Mouse (Mus musculus) heart, embryonic 10.5 days (tissue): ENCODE measurements around the gene Xab2. TPM values are rescaled to one million over a fixed set of nuclear protein-coding genes. Genes with fewer than 3 reads are reported as not detected.
"Not testable (repeated sequence)": the region's sequence is repeated elsewhere in the genome, so short reads cannot be mapped to it uniquely, and the experiment has no call there.

Experiments used
- DNase-seq: peaks from one replicate; pipeline ENCODE4 v3.0.0-alpha.2; 2017; ENCODE audit warnings: low spot score
- H3K27ac ChIP-seq: fragments of 300-500 bp; sonication (generic); 2 replicates; pipeline ENCODE4 v1.5.1; 2016; ENCODE audit warnings: mild to moderate bottlenecking
- H3K27me3 ChIP-seq: fragments of 300-500 bp; sonication (generic); 2 replicates; pipeline ENCODE4 v1.6.1; 2016; ENCODE audit warnings: mild to moderate bottlenecking; ENCODE audit not compliant: poor library complexity, insufficient read depth, severe bottlenecking
- H3K36me3 ChIP-seq: fragments of 300-500 bp; sonication (generic); 2 replicates; pipeline ENCODE4 v1.6.1; 2016; ENCODE audit warnings: mild to moderate bottlenecking, moderate library complexity
- H3K4me1 ChIP-seq: fragments of 300-500 bp; sonication (generic); 2 replicates; pipeline ENCODE4 v1.6.1; 2016; ENCODE audit warnings: mild to moderate bottlenecking
- H3K4me3 ChIP-seq: fragments of 300-500 bp; sonication (generic); 2 replicates; pipeline ENCODE4 v1.5.1; 2016; ENCODE audit warnings: mild to moderate bottlenecking, moderate library complexity
- H3K9me3 ChIP-seq: fragments of 300-500 bp; sonication (generic); 2 replicates; pipeline ENCODE4 v1.6.1; 2016; ENCODE audit warnings: mild to moderate bottlenecking, moderate library complexity
- WGBS: fragments of 180-500 bp; shearing (Covaris S2); methylation state at CpG from one replicate; pipeline ENCODE4 v1.1.7; 2016; 5-methylcytosine and 5-hydroxymethylcytosine counted together
- polyA plus RNA-seq: library from polyadenylated mRNA; unstranded; fragments of >200 nt; fragmentation: Nextera tagmentation; extraction: Ambion mirVana; gene quantifications from 2 replicates; pipeline ENCODE4 v1.2.1, GENCODE M21; 2016

The Xab2 gene
- polyA plus RNA-seq, 1 experiment from 2014 or later = 52.8 TPM

- 0 out of 2 replicates have a peak, but pooled peaks cover 2% of the 10 kb centered on the region for H3K4me1 ChIP-seq
- H3K36me3 ChIP-seq = peaks cover 16% of the 10 kb centered on the region
These were observed 17.7 kb downstream of the Xab2 start for GRCm38 (mm10) chr8:3603439-3603838.

DNA sequence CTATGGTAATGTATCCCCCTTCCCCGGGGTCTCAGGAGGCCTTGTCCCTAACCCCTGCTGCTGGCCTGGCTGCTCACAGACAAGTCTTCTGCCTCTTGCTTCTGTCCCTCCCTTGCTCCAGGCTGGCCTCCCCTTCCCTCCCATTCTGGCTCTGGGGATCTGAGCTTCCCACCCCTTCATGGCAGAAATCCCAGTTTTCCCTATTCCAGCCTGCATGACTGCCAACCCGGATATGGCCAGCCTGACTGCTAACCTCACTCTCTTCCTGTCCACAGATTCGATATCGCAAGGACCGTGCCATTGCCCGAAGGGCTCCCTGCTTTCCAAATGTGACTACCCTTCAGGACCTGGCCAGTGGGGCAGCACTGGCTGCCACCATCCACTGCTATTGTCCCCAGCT lies 20.7 kb downstream of the Xab2 start:
- 74% methylated on average over 6 of the region's 6 CpGs for WGBS
- no peaks in the 10 kb centered on the region for H3K27me3 ChIP-seq
- H3K27ac ChIP-seq = no peak overlapping the region
- H3K9me3 ChIP-seq = no peaks in the 10 kb centered on the region
- no peaks in the 10 kb centered on the region for H3K4me1 ChIP-seq
- H3K36me3 ChIP-seq = 0 out of 2 replicates have a peak, but pooled peaks cover 6% of the 10 kb centered on the region
- DNase-seq = peak; percentile 65
- H3K4me3 ChIP-seq = no peak overlapping the region

More at GRCm38 (mm10) chr8:3603439-3603838, 17.7 kb downstream of the Xab2 start:
- peak; percentile 73 for DNase-seq
- H3K27ac ChIP-seq = no peak overlapping the region
- 66% methylated on average over 13 of the region's 13 CpGs for WGBS
- H3K27me3 ChIP-seq = no peaks in the 10 kb centered on the region
- no peak overlapping the region for H3K4me3 ChIP-seq
- H3K9me3 ChIP-seq = no peaks in the 10 kb centered on the region

- H3K4me3 ChIP-seq = no peak overlapping the region
- no peak for DNase-seq
- H3K9me3 ChIP-seq = no peaks in the 10 kb centered on the region
- 0 out of 2 replicates have a peak, but pooled peaks cover 1% of the 10 kb centered on the region for H3K36me3 ChIP-seq
- no peaks in the 10 kb centered on the region for H3K27me3 ChIP-seq
- H3K27ac ChIP-seq = no peak overlapping the region
- H3K4me1 ChIP-seq = no peaks in the 10 kb centered on the region
- WGBS = 57% methylated on average over 1 of the region's 1 CpGs
These were observed 21.9 kb downstream of the Xab2 start for GRCm38 (mm10) chr8:3599219-3599618.

DNA sequence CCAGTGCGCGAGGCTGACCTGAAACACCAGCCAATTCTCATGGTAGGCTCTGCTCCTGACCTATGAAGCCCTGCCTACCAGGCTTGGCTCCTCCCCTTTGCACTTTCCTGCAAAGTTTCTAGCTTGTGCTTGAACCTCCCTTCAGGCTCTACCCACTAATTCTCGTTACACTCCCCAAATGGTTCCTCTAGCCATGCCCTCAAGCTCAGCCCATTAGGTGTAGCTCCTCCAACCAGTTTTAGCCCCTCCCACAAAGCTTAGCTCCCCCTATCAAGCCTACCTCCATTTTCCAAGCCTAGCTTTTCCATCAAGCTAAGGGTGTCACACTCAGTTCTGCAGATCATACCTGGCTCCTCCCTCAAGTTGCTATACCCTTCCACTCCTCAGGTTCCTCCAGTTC lies 23.1 kb downstream of the Xab2 start:
- Histone ChIP-seq H3K4me1 (0 out of 2 replicates have a peak, but pooled peaks cover 9% of the 10 kb centered on the region), H3K4me3 (no peak overlapping the region), H3K27me3 (no peaks in the 10 kb centered on the region), H3K9me3 (no peaks in the 10 kb centered on the region), H3K27ac (no peak overlapping the region), H3K36me3 (no peaks in the 10 kb centered on the region)
- no peak for DNase-seq
- WGBS = 65% methylated on average over 3 of the region's 3 CpGs

GRCm38 (mm10) chr8:3594466-3594865 lies 26.6 kb downstream of the Xab2 start:
- DNase-seq = no peak
- Histone ChIP-seq H3K9me3 (no peaks in the 10 kb centered on the region), H3K36me3 (no peaks in the 10 kb centered on the region), H3K27me3 (no peaks in the 10 kb centered on the region), H3K4me1 (0 out of 2 replicates have a peak, but pooled peaks cover 9% of the 10 kb centered on the region), H3K4me3 (no peak overlapping the region), H3K27ac (no peak overlapping the region)
- WGBS = 80% methylated on average over 2 of the region's 2 CpGs

DNA sequence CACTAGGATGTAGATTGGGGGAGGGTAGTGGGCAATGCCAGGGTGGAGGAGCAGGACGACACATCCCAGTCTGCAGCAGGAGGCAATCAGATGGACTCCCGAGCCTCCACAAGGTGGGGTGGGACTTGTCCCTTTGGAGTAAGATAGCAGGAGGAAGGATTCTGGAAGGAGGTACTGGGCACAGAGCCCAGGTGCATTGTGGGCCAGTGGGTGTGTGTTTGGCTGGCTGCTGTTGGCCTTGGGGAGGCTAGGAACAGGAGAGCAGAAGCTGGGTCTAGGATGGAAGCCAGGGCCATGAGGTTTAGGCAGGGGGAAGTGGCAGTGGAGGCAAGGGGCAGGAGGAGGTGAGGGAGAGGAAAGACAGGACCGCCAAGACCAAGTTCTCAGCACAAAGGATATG lies 27.6 kb downstream of the Xab2 start:
- 51% methylated on average over 3 of the region's 3 CpGs for WGBS
- DNase-seq = no peak
- no peaks in the 10 kb centered on the region for H3K36me3 ChIP-seq
- H3K4me3 ChIP-seq = no peak overlapping the region
- H3K27ac ChIP-seq = no peak overlapping the region
- H3K9me3 ChIP-seq = no peaks in the 10 kb centered on the region
- H3K4me1 ChIP-seq = 0 out of 2 replicates have a peak, but pooled peaks cover 9% of the 10 kb centered on the region
- 0 out of 2 replicates have a peak, but pooled peaks cover 4% of the 10 kb centered on the region for H3K27me3 ChIP-seq

- Histone ChIP-seq H3K4me1 (peaks cover 7% of the 10 kb centered on the region), H3K4me3 (peak overlapping the region; percentile 74), H3K27ac (peak overlapping the region; percentile 81), H3K36me3 (no peaks in the 10 kb centered on the region), H3K9me3 (no peaks in the 10 kb centered on the region), H3K27me3 (peaks cover 19% of the 10 kb centered on the region)
- DNase-seq = no peak
- 9% methylated on average over 11 of the region's 11 CpGs for WGBS
These were observed 32.9 kb downstream of the Xab2 start for GRCm38 (mm10) chr8:3588258-3588633.

- DNase-seq = no peak
- H3K4me1 ChIP-seq = peaks cover 7% of the 10 kb centered on the region
- peak overlapping the region; percentile 74 for H3K4me3 ChIP-seq
- WGBS = under 1% methylated on average over 77 of the region's 77 CpGs
- peaks cover 19% of the 10 kb centered on the region for H3K27me3 ChIP-seq
- no peaks in the 10 kb centered on the region for H3K9me3 ChIP-seq
- H3K36me3 ChIP-seq = no peaks in the 10 kb centered on the region
- peak overlapping the region; percentile 81 for H3K27ac ChIP-seq
These were observed 33.5 kb downstream of the Xab2 start for GRCm38 (mm10) chr8:3587391-3588257.

GRCm38 (mm10) chr8:3586993-3587390 lies 34.1 kb downstream of the Xab2 start, which contains the start of gene Camsap3:
TSS of gene Camsap3 (plus strand) at chr8:3587293.
- H3K27me3 ChIP-seq = peaks cover 19% of the 10 kb centered on the region
- no peaks in the 10 kb centered on the region for H3K36me3 ChIP-seq
- peaks cover 7% of the 10 kb centered on the region for H3K4me1 ChIP-seq
- WGBS = 6% methylated on average over 7 of the region's 7 CpGs
- no peak for DNase-seq
- peak within 1 kb of the TSS; percentile 74 for H3K4me3 ChIP-seq
- no peaks in the 10 kb centered on the region for H3K9me3 ChIP-seq
- peak within 1 kb of the TSS; percentile 81 for H3K27ac ChIP-seq

- H3K4me1 ChIP-seq = peaks cover 7% of the 10 kb centered on the region
- 85% methylated on average over 2 of the region's 2 CpGs for WGBS
These were observed 34.7 kb downstream of the Xab2 start for GRCm38 (mm10) chr8:3586452-3586851.

DNA sequence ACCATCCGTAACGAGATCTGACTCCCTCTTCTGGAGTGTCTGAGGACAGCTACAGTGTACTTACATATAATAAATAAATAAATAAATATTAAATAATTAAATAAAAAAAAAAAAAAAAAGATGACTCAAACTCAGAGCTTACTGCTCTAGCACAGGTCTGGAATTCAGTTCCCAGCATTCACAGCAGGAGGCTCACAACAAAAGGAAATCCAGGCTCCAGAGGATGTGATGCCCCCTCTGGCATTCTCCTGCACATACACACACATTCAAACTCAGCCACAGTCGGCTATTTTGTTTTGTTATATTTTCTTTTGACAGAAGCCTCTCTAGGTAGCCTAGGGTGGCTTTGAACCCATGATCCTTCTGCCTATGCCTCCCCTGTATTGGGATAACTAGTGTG lies 39.2 kb downstream of the Xab2 start:
- not testable (repeated sequence) for DNase-seq, H3K27ac ChIP-seq, H3K4me3 ChIP-seq, H3K9me3 ChIP-seq, H3K36me3 ChIP-seq, H3K4me1 ChIP-seq
- WGBS = 71% methylated on average over 2 of the region's 3 CpGs
- H3K27me3 ChIP-seq = peaks cover 11% of the 10 kb centered on the region

More at GRCm38 (mm10) chr8:3586452-3586851, 34.7 kb downstream of the Xab2 start:
- H3K27ac ChIP-seq = no peak overlapping the region
- no peaks in the 10 kb centered on the region for H3K36me3 ChIP-seq
- H3K9me3 ChIP-seq = no peaks in the 10 kb centered on the region
- DNase-seq = no peak
- H3K4me3 ChIP-seq = no peak overlapping the region
- H3K27me3 ChIP-seq = peaks cover 19% of the 10 kb centered on the region

- WGBS = 79% methylated on average over 9 of the region's 9 CpGs
- H3K27ac ChIP-seq = no peak overlapping the region
- DNase-seq = no peak
- no peak overlapping the region for H3K4me3 ChIP-seq
- H3K4me1 ChIP-seq = no peaks in the 10 kb centered on the region
- no peaks in the 10 kb centered on the region for H3K9me3 ChIP-seq
- H3K36me3 ChIP-seq = no peaks in the 10 kb centered on the region
- 0 out of 2 replicates have a peak, but pooled peaks cover 3% of the 10 kb centered on the region for H3K27me3 ChIP-seq
These were observed 41.4 kb downstream of the Xab2 start for GRCm38 (mm10) chr8:3579390-3580364.
